Mouse (Mus musculus) left cerebral cortex, postnatal 14 days (tissue): Measurements from ENCODE around the gene Zfhx3. TPM values are rescaled to one million over a fixed set of nuclear protein-coding genes. Genes with fewer than 3 reads are reported as not detected.

Experiments
- DNase-seq, 2 experiments: peaks; one replicate each; pipeline ENCODE4 v3.0.0; 2021 to 2022; ENCODE audit warnings: low spot score in 2 of 2, mixed read lengths in 1 of 2
- intact Hi-C: fragments of 180-260 bp; cut with DNase I; formaldehyde crosslinking; loops from one replicate; pipeline ENCODE4 v1.15.1; 2025
- total RNA-seq, 2 experiments: library from RNA; stranded (reverse); gene quantifications; 2 replicates each; pipeline ENCODE4 v1.2.3; 2021

Gene Zfhx3
- total RNA-seq, 2 experiments from 2014 or later, result 4.1 to 4.2 TPM

GRCm38 (mm10) chr8:108480141-108480540 is 537.7 kb downstream of the Zfhx3 start:
- intact Hi-C loops, result no loop called here

DNA sequence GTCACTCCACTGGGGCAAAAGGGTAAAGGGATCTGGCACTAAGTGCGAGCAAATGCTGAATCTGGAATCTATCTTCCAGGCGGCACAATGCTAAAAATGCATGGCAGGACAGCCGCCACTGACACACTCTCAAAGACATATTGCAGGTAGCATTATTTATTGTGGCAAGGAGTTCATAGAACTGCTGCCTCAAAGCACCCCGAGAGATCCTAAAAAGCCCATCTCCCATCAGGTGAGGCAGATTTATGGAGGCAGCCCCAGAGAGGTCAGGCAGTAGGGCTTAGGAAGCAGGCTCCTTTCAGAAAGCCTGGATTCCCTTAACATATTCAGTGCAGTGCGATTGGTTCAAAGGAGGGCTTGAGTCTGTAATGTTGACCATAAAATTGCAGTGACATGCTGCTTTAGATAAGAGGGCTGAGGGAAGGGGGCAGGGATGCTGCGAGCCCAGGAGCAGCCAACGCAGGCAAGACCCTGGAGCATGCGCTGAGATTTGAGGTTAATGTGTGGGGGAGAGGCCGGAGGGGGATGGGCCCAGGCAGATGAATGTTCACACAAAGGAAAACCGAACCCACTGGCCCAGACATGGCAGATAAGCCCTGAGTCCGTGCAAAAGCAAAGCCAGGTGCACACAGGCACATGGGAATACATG is 538.8 kb downstream of the Zfhx3 start:
- DNase-seq, result no peak
- intact Hi-C loops, result no loop called here

More at GRCm38 (mm10) chr8:108480141-108480540, 537.7 kb downstream of the Zfhx3 start:
- DNase-seq, result no peak

DNA sequence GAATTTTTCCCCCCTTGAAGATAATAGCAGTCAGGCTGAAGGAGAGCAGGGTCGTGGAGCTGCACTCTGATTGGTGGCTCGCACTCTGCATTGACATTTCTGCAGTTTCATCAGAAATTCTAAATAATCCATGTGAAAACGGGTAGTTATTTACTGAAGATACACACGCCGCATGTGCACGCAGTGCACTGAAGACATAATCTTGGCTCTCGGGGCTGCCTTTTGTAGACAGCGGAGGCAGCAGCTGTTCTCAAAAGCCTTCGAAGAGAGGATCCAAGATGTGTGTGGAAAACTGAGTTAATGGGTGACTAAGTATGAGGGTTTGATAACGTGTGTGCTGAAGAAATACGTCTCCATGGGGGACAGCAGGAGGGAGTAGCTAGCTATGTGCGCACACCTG is 553.7 kb downstream of the Zfhx3 start:
- intact Hi-C loops, result no loop called here
- peak in 1 of 2 experiments; percentile 15 for DNase-seq

- intact Hi-C loops, result no loop called here
- no peak for DNase-seq
These were observed 564.3 kb downstream of the Zfhx3 start for GRCm38 (mm10) chr8:108506779-108507178.

DNA sequence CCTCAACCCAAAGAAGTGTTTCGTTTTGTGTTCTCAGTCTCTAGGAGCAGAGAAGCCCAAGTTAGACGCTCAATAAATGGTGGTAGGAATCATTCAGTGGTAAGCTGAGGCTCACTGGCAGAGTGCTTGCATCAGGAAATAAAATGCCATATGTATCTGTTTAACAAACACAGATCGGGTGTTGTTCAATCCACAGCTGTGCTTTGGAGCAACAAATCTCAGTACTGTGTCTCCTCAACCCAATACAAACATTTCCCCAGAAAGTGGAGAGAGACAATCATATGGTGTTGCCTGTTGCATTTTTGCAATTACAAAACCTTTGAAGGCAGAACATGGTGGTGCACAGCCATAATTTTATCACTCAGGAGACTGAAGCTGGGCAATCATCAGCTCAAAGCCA is 565.3 kb downstream of the Zfhx3 start:
- no peak for DNase-seq
- intact Hi-C loops, result no loop called here

- peak in 1 of 2 experiments; percentile 8 for DNase-seq
- intact Hi-C loops, result no loop called here
These were observed 568.3 kb downstream of the Zfhx3 start for GRCm38 (mm10) chr8:108510641-108511325.

GRCm38 (mm10) chr8:108518116-108518515 is 575.7 kb downstream of the Zfhx3 start:
- DNase-seq, result no peak
- intact Hi-C loops, result no loop called here

- DNase-seq, result no peak
- intact Hi-C loops, result no loop called here
These were observed 579.6 kb downstream of the Zfhx3 start for GRCm38 (mm10) chr8:108522050-108522449.

DNA sequence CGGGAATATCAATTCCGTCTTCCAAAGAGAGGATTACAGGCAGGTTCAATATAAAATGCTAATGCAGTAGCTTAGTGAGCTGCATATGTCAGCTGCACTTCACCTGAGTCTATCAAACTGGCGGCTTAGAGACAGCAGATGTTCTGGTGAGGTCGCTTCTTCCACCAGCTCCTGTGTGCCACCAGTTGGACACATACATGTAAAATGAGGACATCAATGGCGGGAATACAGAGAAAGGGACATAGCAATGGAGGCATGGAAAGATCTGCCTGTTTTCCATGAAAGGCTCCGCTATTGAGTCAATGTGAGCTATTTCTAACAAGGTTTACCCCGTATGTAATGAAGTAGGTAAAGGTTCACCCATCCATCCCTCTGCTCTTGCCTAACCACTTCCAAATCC is 587.0 kb downstream of the Zfhx3 start:
- intact Hi-C loops, result no loop called here
- DNase-seq, result no peak

DNA sequence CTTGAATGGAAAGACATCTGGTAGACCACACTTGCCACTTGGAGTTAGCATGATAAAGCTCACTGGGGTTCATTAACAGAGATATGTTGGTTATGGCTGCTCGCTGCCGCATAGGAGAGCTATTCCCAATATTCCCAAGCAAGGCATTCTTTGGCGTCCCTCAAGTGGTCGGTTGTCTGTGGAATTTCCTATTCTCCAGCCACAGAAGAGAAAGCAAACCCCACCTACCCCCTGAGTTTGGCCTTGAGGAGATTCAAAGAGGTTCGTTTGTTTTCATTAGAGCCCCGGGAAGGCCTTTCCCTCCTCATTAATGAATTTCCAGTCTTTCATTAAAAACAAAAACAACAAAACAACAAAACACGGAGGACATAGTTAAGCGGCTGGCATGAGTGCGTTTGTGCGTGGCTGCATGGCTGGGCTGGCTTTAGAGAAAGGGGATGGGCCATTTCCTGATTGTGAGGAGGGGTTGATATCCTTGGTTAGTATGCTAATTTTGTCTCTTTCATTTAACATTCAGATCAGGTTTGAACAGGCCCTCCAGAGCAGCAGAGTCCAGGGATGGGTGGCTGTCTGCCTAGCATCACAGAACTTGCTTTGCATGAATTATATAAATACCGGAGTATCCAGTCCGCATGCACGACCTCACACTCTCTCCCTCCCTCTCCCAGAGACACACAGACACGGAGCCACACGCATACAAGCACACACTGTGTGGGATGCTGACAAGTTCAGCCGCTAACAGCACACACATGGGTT is 592.9 kb downstream of the Zfhx3 start:
- intact Hi-C loops, result no loop called here
- peak in 1 of 2 experiments; percentile 12 for DNase-seq

DNA sequence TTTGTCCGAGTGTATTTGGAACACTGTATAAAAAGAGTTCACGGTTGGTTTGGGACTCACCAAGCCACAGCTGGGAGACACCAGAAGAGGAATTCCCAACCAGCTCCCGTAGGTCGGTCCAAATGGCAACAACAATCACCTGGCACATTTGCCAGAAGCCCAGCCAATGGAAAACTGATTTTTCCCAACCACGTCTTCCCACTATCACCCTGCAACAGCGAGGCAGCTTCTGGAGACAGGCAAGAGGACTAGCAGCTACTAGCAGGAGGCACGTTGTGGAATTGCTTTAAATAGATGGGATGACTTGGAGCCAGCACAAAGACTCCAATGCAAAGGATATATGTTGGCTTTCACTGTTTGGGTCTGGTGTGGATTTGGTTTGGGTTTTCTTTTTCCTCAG is 593.7 kb downstream of the Zfhx3 start:
- peak in 1 of 2 experiments; percentile 44 for DNase-seq
- intact Hi-C loops, result no loop called here

DNA sequence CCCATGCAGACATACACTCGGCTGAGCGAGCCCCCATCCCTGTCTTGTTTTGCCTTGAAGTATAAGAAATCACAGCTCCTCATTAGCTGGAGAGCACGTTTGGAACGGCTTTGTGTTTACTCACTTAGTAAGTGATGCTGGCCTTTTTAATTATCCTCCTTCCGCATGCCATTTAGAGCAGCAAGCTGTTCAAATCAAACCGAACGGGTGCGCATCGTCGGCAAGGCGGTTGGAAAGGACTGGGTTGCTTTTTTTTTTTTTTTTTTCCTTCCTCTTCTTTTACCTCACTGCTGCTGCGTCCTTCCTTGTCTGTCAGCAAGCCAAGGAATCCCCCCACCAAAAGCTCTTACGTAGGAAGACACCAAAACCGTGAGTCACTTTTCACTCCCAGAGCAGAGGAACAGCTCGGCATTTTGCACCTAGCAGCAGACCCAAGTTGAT is 594.5 kb downstream of the Zfhx3 start:
- peak; percentile 29 to 35 for DNase-seq
- intact Hi-C loops, result no loop called here

GRCm38 (mm10) chr8:108537686-108538551 is 595.5 kb downstream of the Zfhx3 start:
- peak; percentile 28 to 49 for DNase-seq
- intact Hi-C loops, result no loop called here

- intact Hi-C loops, result no loop called here
- DNase-seq, result no peak
These were observed 596.6 kb downstream of the Zfhx3 start for GRCm38 (mm10) chr8:108538929-108539555.

DNA sequence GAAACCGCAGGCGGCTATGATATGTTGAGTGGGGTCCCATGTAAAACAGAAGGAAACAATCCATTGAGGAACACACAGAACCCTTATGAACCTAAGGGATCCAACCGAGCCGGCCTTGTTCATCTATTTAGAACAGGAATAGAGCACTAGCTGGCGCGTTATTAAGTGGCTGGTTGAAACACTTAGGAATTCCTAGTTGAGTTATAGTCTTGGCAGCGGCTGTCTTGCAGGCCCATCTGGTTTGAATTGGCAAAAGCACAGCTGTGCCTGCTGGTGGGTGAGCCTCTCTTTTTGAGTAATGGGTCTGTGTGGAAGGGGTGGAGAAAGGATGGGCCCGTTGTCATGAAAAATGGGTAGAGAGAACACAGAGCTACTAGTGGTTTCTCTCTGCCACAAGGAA is 610.1 kb downstream of the Zfhx3 start:
- intact Hi-C loops, result no loop called here
- DNase-seq, result peak in 1 of 2 experiments; percentile 5

- no peak for DNase-seq
- intact Hi-C loops, result no loop called here
These were observed 611.5 kb downstream of the Zfhx3 start for GRCm38 (mm10) chr8:108553808-108554577.

- intact Hi-C loops, result no loop called here
- no peak for DNase-seq
These were observed 612.3 kb downstream of the Zfhx3 start for GRCm38 (mm10) chr8:108554578-108555245.

- intact Hi-C loops, result no loop called here
- DNase-seq, result no peak
These were observed 621.0 kb downstream of the Zfhx3 start for GRCm38 (mm10) chr8:108563420-108563819.
